Comparison of ENCODE assay signal across 23 mouse cellular contexts in the genomic region with DNA sequence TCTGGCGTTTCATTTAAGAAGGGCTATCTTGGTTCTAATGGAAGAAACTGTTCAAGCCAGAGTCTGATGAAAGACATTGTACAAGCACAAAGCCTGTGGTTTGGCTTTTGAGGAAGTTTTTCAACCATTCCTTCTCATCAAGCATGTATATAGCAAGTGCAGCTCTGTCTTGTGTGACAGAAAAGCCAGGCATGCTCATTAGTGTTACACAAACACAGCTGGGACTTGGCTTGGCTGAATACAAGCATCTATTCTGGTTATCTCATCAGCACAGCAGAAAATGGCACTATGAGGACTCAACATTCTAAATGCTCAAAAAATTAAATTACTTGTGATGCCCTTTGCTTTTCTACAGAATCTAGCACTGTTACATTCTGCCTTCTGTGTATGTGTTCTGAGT. TPM values are rescaled to one million over a fixed set of nuclear protein-coding genes. Genes with fewer than 3 reads are reported as not detected.
DNase-seq lines count a peak whose midpoint lies in the region; ATAC-seq and TF ChIP-seq lines count a peak whose summit lies in the region.
"Had no signal": no experiment of that assay in that cellular context is flagged by ENCODE, and none has a peak within 500 bp of the region (broad histone marks: within the 10 kb centered on the region; RNA-seq: fewer than 3 reads in every experiment).

No protein-coding gene starts in this region.

- DNase-seq in frontal cortex, postnatal 25 days (ENCODE audit: low spot score in 2 of 2), result no peak
- peak; percentile 19 for DNase-seq in MEL (ENCODE audit: low read depth, low spot score)
- DNase-seq in brain, embryonic 14.5 days (ENCODE audit: low read depth), result peak; percentile 13
- peak; percentile 36 for DNase-seq in telencephalon, adult 2 months (ENCODE audit: low read depth, low spot score)
- DNase-seq in heart, postnatal 14 days, result no peak
- DNase-seq in right cerebral cortex, postnatal 36 days (ENCODE audit: low spot score in 2 of 2), result no peak
- DNase-seq: adrenal gland, adult 2 months; adrenal gland, postnatal 14 days; cerebellum, adult 18-20 months; cerebellum, adult 9-10 months; cerebellum, postnatal 14 days; gastrocnemius, adult 2 months; gastrocnemius, postnatal 14 days; heart, adult 18-20 months; heart, postnatal 10 days; kidney, adult 11 months had no signal

- H3K4me1 ChIP-seq in MEL (ENCODE audit: control insufficient read depth in 1 of 2, insufficient read depth in 2 of 2, low read length in 2 of 2), result peaks cover 0 to under 1% of the 10 kb centered on the region in 2 experiments; a peak in 1 of 4 replicates
- H3K4me1 ChIP-seq: forebrain, embryonic 10.5 days; heart, embryonic 12.5 days; heart, embryonic 15.5 days; hindbrain, embryonic 12.5 days; hindbrain, embryonic 15.5 days had no signal

- intact Hi-C loops in heart, postnatal 14 days (cut with DNase I), result no loop called here

- H3K27me3 ChIP-seq in MEL (ENCODE audit: control insufficient read depth in 1 of 2, insufficient read depth in 2 of 2, low read length in 2 of 2), result no peaks in the 10 kb centered on the region
- H3K27me3 ChIP-seq: heart, embryonic 12.5 days; heart, embryonic 15.5 days; hindbrain, embryonic 12.5 days; hindbrain, embryonic 15.5 days had no signal

- TF ChIP-seq RAD21 in MEL (IDR thresholded peaks at IDR 0.05; ENCODE audit: low read depth, low read length), result no peak

- TF ChIP-seq EP300 in MEL (IDR thresholded peaks at IDR 0.05; ENCODE audit: low read depth in 1 of 2, low read length in 2 of 2), result no peak

- no peaks in the 10 kb centered on the region for H3K79me2 ChIP-seq in MEL (ENCODE audit: control insufficient read depth, insufficient read depth, low read length, poor library complexity)

- ATAC-seq in frontal cortex, adult (ENCODE audit: low TSS enrichment), result peak; percentile 68
- ATAC-seq: forebrain, embryonic 14.5 days had no signal

- H3K4me3 ChIP-seq in MEL (ENCODE audit: control insufficient read depth in 1 of 2, insufficient read depth in 1 of 2, low read depth in 2 of 2, low read length in 2 of 2), result no peak overlapping the region
- H3K4me3 ChIP-seq: forebrain, embryonic 10.5 days; gastrocnemius, adult 2 months; heart, embryonic 12.5 days; heart, embryonic 15.5 days; hindbrain, embryonic 12.5 days; hindbrain, embryonic 15.5 days had no signal

- H3K27ac ChIP-seq in MEL (ENCODE audit: control insufficient read depth, low read depth, low read length), result no peak overlapping the region
- H3K27ac ChIP-seq: forebrain, embryonic 10.5 days; gastrocnemius, adult 2 months; heart, embryonic 15.5 days; hindbrain, embryonic 12.5 days; hindbrain, embryonic 15.5 days had no signal

- TF ChIP-seq POLR2A in MEL (IDR thresholded peaks at IDR 0.05; ENCODE audit: control insufficient read depth in 1 of 2, insufficient read depth in 1 of 2, low read depth in 1 of 2, low read length in 2 of 2, poor library complexity in 1 of 2), result no peak
- no peak for TF ChIP-seq POLR2A in brain, embryonic 14.5 days (IDR thresholded peaks at IDR 0.05; ENCODE audit: borderline replicate concordance, extremely low read depth, insufficient read depth, insufficient read length, poor library complexity, severe bottlenecking)

- H3K9ac ChIP-seq in MEL (ENCODE audit: control insufficient read depth, low read depth, low read length, poor library complexity, severe bottlenecking), result no peak overlapping the region
- H3K9ac ChIP-seq: heart, embryonic 12.5 days; heart, embryonic 15.5 days; hindbrain, embryonic 12.5 days; hindbrain, embryonic 15.5 days had no signal

- H3K9me3 ChIP-seq in MEL (replicated peaks; ENCODE audit: insufficient read depth, low read length), result no peaks in the 10 kb centered on the region
- H3K9me3 ChIP-seq: heart, embryonic 12.5 days; heart, embryonic 15.5 days had no signal

- peaks cover 1 to 6% of the 10 kb centered on the region in 2 experiments; a peak in 3 of 4 replicates for H3K36me3 ChIP-seq in MEL (ENCODE audit: control insufficient read depth in 1 of 2, insufficient read depth in 2 of 2, low read length in 2 of 2)
- H3K36me3 ChIP-seq: heart, embryonic 12.5 days; heart, embryonic 15.5 days had no signal

- TF ChIP-seq CTCF in MEL (IDR thresholded peaks at IDR 0.05 in 2 of 3, conservative IDR thresholded peaks at IDR 0.05 in 1 of 3; ENCODE audit: control insufficient read depth in 1 of 3, insufficient read depth in 1 of 3, low read depth in 2 of 3, low read length in 3 of 3, poor library complexity in 1 of 3, severe bottlenecking in 1 of 3), result no peak
- TF ChIP-seq CTCF in brain, embryonic 14.5 days (IDR thresholded peaks at IDR 0.05; ENCODE audit: borderline replicate concordance, extremely low read depth, insufficient read depth, insufficient read length), result no peak

TF ChIP-seq in MEL, 35 proteins besides CTCF, POLR2A, EP300 and RAD21:
- TF ChIP-seq BHLHE40 (IDR thresholded peaks at IDR 0.05; ENCODE audit: borderline replicate concordance, low read depth, low read length) (no peak), RCOR1 (IDR thresholded peaks at IDR 0.05; ENCODE audit: low read depth, low read length) (no peak), CHD2 (IDR thresholded peaks at IDR 0.05; ENCODE audit: low read length) (no peak), USF2 (IDR thresholded peaks at IDR 0.05; ENCODE audit: borderline replicate concordance in 1 of 2, insufficient read depth in 1 of 2, low read depth in 1 of 2, low read length in 2 of 2) (no peak), JUND (IDR thresholded peaks at IDR 0.05; ENCODE audit: low read depth, low read length) (no peak), MAZ (IDR thresholded peaks at IDR 0.05; ENCODE audit: low read depth, low read length) (no peak)

RNA-seq across cellular contexts. Expression of gene Dnajc21, which starts 33.4 kb away (rescaled TPM):
- 40.8 and 44.0 TPM in 2 replicates for total RNA-seq in MEL (2012; rRNA removed)
- 100 to 1,000 TPM in 1 of 2 experiments, 10 to 100 TPM in 1; 83.6 to 136 TPM for polyA plus RNA-seq in MEL (2012; ENCODE audit: insufficient read depth in 1 of 2, insufficient read length in 2 of 2, low read depth in 1 of 2, low replicate concordance in 2 of 2, missing spikeins in 1 of 2)
- polyA plus RNA-seq in brain, embryonic 14.5 days (2012; rRNA removed), result 6.6 and 12.6 TPM in 2 replicates
- total RNA-seq in heart, postnatal 14 days (2021), result 10 to 100 TPM; 23.3 to 24.4 TPM

RNA-seq across cellular contexts. Expression of gene Brix1, which starts 48.9 kb away (rescaled TPM):
- 57.5 and 66.6 TPM in 2 replicates for total RNA-seq in MEL (2012; rRNA removed)
- polyA plus RNA-seq in MEL (2012; ENCODE audit: insufficient read depth in 1 of 2, insufficient read length in 2 of 2, low read depth in 1 of 2, low replicate concordance in 2 of 2, missing spikeins in 1 of 2), result 100 to 1,000 TPM in 1 of 2 experiments, 10 to 100 TPM in 1; 72.9 to 319 TPM
- polyA plus RNA-seq in brain, embryonic 14.5 days (2012; rRNA removed), result 20.3 and 21.5 TPM in 2 replicates
- 10 to 100 TPM; 15.3 to 20.5 TPM for total RNA-seq in heart, postnatal 14 days (2021)

RNA-seq across cellular contexts. Expression of gene Rad1, which starts 48.9 kb away (rescaled TPM):
- total RNA-seq in MEL (2012; rRNA removed), result 45.7 and 47.0 TPM in 2 replicates
- 10 to 100 TPM in 1 of 2 experiments, not detected in 1; 34.6 TPM for polyA plus RNA-seq in MEL (2012; ENCODE audit: insufficient read depth in 1 of 2, insufficient read length in 2 of 2, low read depth in 1 of 2, low replicate concordance in 2 of 2, missing spikeins in 1 of 2)
- polyA plus RNA-seq in brain, embryonic 14.5 days (2012; rRNA removed), result 22.0 and 29.5 TPM in 2 replicates
- 1 to 10 TPM; 7.2 to 8.5 TPM for total RNA-seq in heart, postnatal 14 days (2021)

Comparison
In these comparisons a context has a peak if more than half of its experiments do, and no peak if none do; other contexts are left out.
1. DNase-seq: peak in MEL (single experiment), brain, embryonic 14.5 days (single experiment) and telencephalon, adult 2 months (single experiment); none in frontal cortex, postnatal 25 days (0 of 2), heart, postnatal 14 days (0 of 2) and right cerebral cortex, postnatal 36 days (0 of 2).